Mouse (Mus musculus) hindbrain, embryonic 15.5 days (tissue): Measurements from ENCODE around the gene Ccdc85c. TPM values are rescaled to one million over a fixed set of nuclear protein-coding genes. Genes with fewer than 3 reads are reported as not detected.
A peak's percentile ranks its signal among the peaks of the same experiment; 100 is the strongest.

Source experiments
- ATAC-seq: fragments of 200-750 bp; cut with Nextera tagmentation; 2 replicates; pipeline ENCODE4 v1.8.0; 2017; ENCODE audit warnings: low read depth, moderate number of reproducible peaks, moderate TSS enrichment; ENCODE audit not compliant: low FRiP score
- H3K27ac ChIP-seq: fragments of 300-500 bp; sonication (generic); replicated peaks from 2 replicates; pipeline ENCODE4 v1.5.1; 2015; ENCODE audit warnings: mild to moderate bottlenecking, inconsistent platforms
- H3K27me3 ChIP-seq: fragments of 300-500 bp; sonication (generic); 2 replicates; pipeline ENCODE4 v1.6.1; 2015; ENCODE audit warnings: control low read depth, inconsistent platforms
- H3K36me3 ChIP-seq: fragments of 300-500 bp; sonication (generic); 2 replicates; pipeline ENCODE4 v1.6.1; 2015; ENCODE audit warnings: control low read depth, inconsistent platforms
- H3K4me1 ChIP-seq: fragments of 300-500 bp; sonication (generic); replicated peaks from 2 replicates; pipeline ENCODE4 v1.6.1; 2015; ENCODE audit warnings: control low read depth, inconsistent platforms
- H3K4me2 ChIP-seq: fragments of 300-500 bp; sonication (generic); 2 replicates; pipeline ENCODE4 v1.6.1; 2015; ENCODE audit warnings: moderate library complexity, mild to moderate bottlenecking, inconsistent platforms
- H3K4me3 ChIP-seq: fragments of 300-500 bp; sonication (generic); 2 replicates; pipeline ENCODE4 v1.5.1; 2015; ENCODE audit warnings: mild to moderate bottlenecking, inconsistent platforms
- H3K9ac ChIP-seq: fragments of 300-500 bp; sonication (generic); 2 replicates; pipeline ENCODE4 v1.6.1; 2015; ENCODE audit warnings: inconsistent platforms
- H3K9me3 ChIP-seq: fragments of 300-500 bp; sonication (generic); 2 replicates; pipeline ENCODE4 v1.6.1; 2016; ENCODE audit warnings: control low read depth, inconsistent platforms
- WGBS: fragments of 180-500 bp; shearing (Covaris S2); methylation state at CpG from one replicate; pipeline ENCODE4 v1.1.7; 2015; 5-methylcytosine and 5-hydroxymethylcytosine counted together
- polyA plus RNA-seq: library from polyadenylated mRNA; unstranded; fragments of >200 nt; fragmentation: Nextera tagmentation; extraction: Ambion mirVana; gene quantifications from 2 replicates; pipeline ENCODE4 v1.2.1, GENCODE M21; 2015

Ccdc85c gene
- polyA plus RNA-seq, 1 experiment from 2014 or later, result 13.7 TPM

DNA sequence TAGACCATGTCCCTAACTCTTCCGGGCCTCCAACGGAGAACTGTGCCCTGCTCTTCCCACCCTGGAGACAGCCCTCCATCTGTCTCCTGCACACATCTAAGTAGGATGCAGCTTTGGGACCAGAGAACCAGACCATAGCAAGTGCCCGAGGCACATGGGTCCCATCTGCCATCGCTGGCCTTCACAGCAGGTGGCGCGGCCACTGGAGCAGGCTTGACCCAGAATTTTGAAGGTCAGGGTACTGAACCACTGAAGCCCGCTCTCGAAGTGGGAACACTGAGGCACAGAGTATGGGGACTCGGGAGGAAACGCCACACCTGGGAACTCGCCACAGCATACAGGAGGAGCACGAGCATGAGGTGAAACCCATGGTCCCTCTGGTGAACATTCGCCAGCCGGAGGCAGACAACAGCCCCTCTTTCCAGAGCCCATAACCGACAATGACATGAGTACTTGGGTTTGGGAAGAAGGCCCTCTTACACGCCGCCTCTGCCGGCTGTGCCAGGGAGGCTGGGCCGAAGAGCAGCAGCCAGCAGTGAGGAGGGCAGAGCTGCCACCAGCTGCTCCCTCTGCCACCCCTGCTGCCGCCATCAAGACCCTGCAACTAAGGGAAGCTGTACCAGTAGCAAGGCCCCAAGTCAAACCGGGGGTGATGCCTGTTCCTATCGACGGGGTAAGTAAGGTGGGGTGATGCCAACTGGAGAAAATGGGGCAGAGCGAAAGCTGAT is 15.7 kb downstream of the Ccdc85c start:
- H3K9ac ChIP-seq, result no peak overlapping the region
- no peak overlapping the region for H3K4me2 ChIP-seq
- no peaks in the 10 kb centered on the region for H3K27me3 ChIP-seq
- ATAC-seq, result no peak
- H3K27ac ChIP-seq, result no peak overlapping the region; the same call in 1 of the 2 replicates
- peaks cover 71% of the 10 kb centered on the region for H3K4me1 ChIP-seq
- H3K9me3 ChIP-seq, result no peaks in the 10 kb centered on the region
- H3K4me3 ChIP-seq, result no peak overlapping the region
- 66% methylated on average over 24 of the region's 24 CpGs for WGBS
- H3K36me3 ChIP-seq, result no peaks in the 10 kb centered on the region

DNA sequence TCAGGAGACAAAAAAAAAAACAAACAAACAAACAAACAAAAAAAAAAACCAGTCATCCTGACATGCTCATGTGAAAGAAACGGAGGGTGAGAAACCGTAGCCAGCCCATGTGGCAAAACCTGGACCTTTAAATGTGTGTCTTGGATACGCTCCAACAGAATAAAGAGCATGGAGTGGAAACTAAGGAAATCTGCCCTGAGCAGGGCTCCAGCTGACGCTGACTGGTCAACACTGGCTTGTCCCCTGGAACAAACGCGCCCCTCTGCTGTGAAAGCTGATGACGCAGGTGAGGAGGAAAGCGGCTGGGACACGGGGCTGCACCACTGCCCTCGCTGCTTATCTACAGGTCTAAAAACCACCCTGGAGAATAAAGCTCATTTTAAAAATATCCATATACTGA is 18.5 kb downstream of the Ccdc85c start:
- Histone ChIP-seq H3K4me3 (no peak overlapping the region), H3K4me2 (no peak overlapping the region), H3K27me3 (no peaks in the 10 kb centered on the region), H3K27ac (0 out of 2 replicates have a peak overlapping the region, but pooled peaks have one; percentile 11), H3K9me3 (no peaks in the 10 kb centered on the region), H3K9ac (no peak overlapping the region), H3K36me3 (no peaks in the 10 kb centered on the region), H3K4me1 (peaks cover 78% of the 10 kb centered on the region)
- no peak for ATAC-seq
- 32% methylated on average over 10 of the region's 10 CpGs for WGBS

DNA sequence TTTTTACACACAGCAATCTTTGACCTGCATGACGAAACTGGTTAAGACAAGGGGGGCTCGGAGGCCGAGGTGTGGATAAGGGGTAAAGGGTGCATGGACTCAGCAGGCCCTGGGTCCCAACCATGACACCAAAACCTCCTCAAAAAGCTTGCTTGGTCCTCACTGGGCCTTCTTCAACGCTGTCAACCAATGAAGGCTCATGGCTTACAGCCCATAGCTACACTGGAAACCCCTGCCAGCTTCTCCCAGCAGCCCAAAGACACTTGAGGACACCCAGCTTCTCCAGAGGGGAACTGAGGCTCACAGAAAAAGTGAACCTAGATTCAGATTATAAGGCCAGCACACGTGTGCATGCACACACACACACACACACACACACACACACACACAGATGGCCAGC is 19.3 kb downstream of the Ccdc85c start:
- H3K4me3 ChIP-seq, result no peak overlapping the region
- peaks cover 75% of the 10 kb centered on the region for H3K4me1 ChIP-seq
- no peak for ATAC-seq
- 15% methylated on average over 5 of the region's 5 CpGs for WGBS
- H3K27ac ChIP-seq, result no peak overlapping the region
- H3K4me2 ChIP-seq, result no peak overlapping the region
- H3K9me3 ChIP-seq, result no peaks in the 10 kb centered on the region
- H3K9ac ChIP-seq, result no peak overlapping the region
- no peaks in the 10 kb centered on the region for H3K27me3 ChIP-seq
- no peaks in the 10 kb centered on the region for H3K36me3 ChIP-seq

DNA sequence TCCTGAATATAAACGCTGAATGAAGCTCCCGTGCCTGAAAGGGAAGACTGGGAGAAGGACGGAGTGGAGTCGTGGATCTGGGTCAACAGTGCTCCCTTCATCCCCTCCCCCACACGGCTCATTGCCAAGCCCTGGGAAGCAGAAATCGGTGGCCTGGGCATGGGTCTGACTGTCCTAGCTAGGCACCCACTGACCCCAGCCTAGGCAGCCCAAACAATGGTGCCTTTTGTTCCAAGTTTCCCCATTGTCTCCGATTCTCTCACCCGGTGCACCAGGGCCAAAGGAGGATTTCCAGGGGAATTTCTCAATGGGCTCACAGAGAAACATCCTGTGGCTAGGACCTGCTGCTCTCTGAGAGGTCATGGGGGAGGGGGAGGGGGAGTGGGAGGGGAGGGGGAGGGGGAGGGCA is 19.7 kb downstream of the Ccdc85c start:
- Histone ChIP-seq H3K27me3 (no peaks in the 10 kb centered on the region), H3K4me2 (peak overlapping the region; percentile 21), H3K9ac (no peak overlapping the region), H3K27ac (peak overlapping the region; percentile 71), H3K36me3 (no peaks in the 10 kb centered on the region), H3K9me3 (no peaks in the 10 kb centered on the region), H3K4me3 (no peak overlapping the region), H3K4me1 (peaks cover 72% of the 10 kb centered on the region)
- 8% methylated on average over 8 of the region's 8 CpGs for WGBS
- ATAC-seq, result peak; percentile 42; the same call in 1 of the 2 replicates

DNA sequence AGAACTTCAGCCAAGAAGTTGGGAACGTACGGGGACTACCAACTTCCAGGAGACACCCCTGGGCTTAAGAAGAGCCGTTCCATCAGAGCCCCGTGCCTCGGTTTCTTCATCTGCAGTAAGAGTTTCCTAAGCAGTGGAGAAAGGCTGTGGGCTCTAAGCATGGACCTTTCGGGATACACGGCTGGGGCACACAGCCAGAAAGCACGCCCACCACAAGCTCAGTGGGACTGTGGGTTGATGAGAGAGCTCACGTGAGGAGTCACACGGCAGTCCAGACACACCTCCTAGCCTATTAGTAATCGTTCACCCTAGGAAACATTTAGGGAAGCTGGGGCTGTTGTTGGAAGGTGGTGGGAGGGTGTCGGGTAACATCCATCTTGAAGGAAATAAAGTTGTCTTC is 22.2 kb downstream of the Ccdc85c start:
- H3K4me2 ChIP-seq, result no peak overlapping the region
- no peak overlapping the region for H3K4me3 ChIP-seq
- no peak overlapping the region for H3K9ac ChIP-seq
- no peak for ATAC-seq
- H3K27me3 ChIP-seq, result no peaks in the 10 kb centered on the region
- WGBS, result 60% methylated on average over 12 of the region's 12 CpGs
- H3K4me1 ChIP-seq, result peaks cover 69% of the 10 kb centered on the region
- no peak overlapping the region for H3K27ac ChIP-seq
- no peaks in the 10 kb centered on the region for H3K9me3 ChIP-seq
- no peaks in the 10 kb centered on the region for H3K36me3 ChIP-seq

DNA sequence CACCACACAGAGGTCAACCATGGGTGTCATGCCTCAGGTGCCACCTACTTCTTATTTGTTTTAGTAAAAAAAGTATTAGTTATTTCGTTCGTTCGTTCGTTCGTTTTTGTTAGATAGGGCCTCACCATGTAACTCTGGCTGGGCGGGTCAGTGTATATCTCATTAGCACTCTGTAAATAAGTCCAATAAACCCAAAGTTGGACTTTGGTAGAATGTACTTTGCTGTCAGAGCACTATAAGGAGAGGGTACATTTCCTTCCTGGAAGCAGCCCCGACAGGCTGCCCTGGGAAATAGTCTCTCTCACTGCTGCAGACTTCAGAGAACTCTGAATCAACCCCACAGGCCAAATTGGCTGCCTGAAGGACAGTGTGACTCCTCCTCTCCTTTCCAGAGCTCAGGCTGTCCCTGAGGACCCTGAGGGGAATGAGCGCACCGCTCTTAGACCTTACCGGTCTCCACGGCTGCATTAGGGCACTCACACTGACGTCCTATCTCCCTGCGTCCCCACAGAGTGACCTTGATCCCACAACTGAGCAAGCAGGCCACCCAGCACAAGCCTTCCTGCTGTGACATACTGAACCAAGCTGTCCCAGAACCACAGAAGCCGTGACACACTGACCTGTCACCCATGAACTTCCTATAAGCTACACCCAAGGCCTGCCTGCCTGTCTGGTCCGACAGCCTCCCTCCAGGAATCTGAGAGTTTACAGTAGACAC is 23.2 kb downstream of the Ccdc85c start:
- Histone ChIP-seq H3K27ac (no peak overlapping the region), H3K27me3 (no peaks in the 10 kb centered on the region), H3K9me3 (no peaks in the 10 kb centered on the region), H3K36me3 (no peaks in the 10 kb centered on the region), H3K4me2 (no peak overlapping the region), H3K4me1 (peaks cover 70% of the 10 kb centered on the region), H3K4me3 (no peak overlapping the region), H3K9ac (no peak overlapping the region)
- WGBS, result 72% methylated on average over 15 of the region's 15 CpGs
- no peak for ATAC-seq

DNA sequence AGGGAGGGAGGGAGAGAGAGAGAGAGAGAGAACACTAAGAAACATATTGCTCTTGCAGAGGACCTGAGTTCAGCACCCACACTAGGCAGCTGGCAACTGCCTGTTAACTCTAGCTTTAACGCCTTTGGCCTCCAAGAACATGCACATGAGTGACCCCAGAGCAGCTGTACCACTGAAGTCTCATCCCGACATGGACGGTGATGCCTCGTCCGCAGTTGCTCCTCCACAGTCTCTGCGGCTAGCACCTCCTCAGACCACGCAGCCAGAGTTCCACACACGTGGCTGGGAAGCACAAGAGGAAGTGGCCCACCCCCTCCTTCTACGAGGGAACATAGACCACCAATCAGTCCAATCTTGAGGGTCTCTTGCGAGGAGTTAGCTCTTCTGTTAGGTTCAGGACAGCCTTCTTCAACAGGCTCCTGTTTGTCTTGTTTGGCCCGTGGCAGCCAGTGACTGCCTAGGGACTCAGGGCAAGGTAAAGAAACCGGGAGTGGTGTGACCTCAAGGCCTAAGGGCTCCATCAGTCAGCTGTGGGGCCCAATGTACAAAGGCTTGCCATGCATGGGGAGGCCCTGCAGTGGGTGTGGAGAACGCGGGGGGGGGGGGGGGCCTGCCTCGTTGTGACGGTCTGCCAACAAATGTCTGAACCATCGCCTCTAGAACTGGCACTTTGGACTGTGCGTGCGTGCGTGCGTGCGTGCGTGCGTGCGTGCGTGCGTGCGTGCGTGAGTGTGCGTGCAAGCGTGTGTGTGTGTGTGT is 24.0 kb downstream of the Ccdc85c start:
- Histone ChIP-seq H3K9ac (no peak overlapping the region), H3K4me1 (peaks cover 66% of the 10 kb centered on the region), H3K4me3 (no peak overlapping the region), H3K36me3 (no peaks in the 10 kb centered on the region), H3K4me2 (no peak overlapping the region), H3K9me3 (no peaks in the 10 kb centered on the region), H3K27ac (no peak overlapping the region), H3K27me3 (no peaks in the 10 kb centered on the region)
- WGBS, result 82% methylated on average over 31 of the region's 31 CpGs
- no peak for ATAC-seq

DNA sequence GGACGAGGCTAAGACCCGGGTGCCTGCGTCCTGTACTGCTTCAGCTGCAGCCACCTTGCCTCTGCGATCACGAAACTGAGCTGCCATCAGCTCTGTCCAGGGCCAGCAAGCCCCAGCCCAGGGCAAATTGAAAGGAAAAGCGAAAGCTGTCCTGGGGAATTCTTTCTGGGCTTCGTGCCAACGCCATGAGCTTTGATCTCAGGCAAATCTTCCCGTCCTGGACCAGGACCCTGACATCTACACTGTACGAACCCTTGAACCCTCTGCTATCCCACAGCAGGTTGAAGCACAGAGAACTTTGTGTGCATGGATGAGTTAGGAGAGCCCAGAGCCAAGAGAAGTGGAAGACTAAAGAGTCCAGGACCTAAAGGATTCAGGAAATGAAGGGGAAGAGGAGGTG is 25.7 kb downstream of the Ccdc85c start:
- Histone ChIP-seq H3K27ac (no peak overlapping the region), H3K4me3 (no peak overlapping the region), H3K9me3 (no peaks in the 10 kb centered on the region), H3K4me2 (no peak overlapping the region), H3K4me1 (peaks cover 67% of the 10 kb centered on the region), H3K9ac (no peak overlapping the region), H3K36me3 (no peaks in the 10 kb centered on the region), H3K27me3 (no peaks in the 10 kb centered on the region)
- WGBS, result 52% methylated on average over 10 of the region's 10 CpGs
- ATAC-seq, result no peak

DNA sequence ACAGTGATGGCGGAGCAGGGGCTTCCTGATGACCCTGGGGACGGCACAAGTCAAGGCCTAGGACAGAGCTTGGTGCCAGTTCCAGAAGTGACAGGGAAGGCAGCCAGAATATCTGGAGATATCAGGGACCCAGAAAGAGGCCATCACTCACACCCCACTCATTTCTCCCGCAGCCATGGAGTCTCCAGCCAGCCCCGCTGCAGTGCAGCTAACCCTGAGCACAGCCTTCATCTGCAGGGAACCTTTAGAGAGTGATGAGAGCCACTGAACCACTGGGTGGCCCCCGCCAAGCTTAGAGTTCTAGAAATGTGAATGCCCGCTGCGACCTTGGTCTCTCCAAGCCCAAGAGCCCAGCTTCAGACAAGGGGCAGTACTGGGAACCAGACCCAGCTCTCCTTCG is 26.2 kb downstream of the Ccdc85c start:
- Histone ChIP-seq H3K9me3 (no peaks in the 10 kb centered on the region), H3K4me3 (no peak overlapping the region), H3K4me2 (no peak overlapping the region), H3K36me3 (no peaks in the 10 kb centered on the region), H3K9ac (no peak overlapping the region), H3K4me1 (peaks cover 71% of the 10 kb centered on the region), H3K27me3 (no peaks in the 10 kb centered on the region), H3K27ac (no peak overlapping the region)
- 94% methylated on average over 8 of the region's 8 CpGs for WGBS
- ATAC-seq, result no peak

DNA sequence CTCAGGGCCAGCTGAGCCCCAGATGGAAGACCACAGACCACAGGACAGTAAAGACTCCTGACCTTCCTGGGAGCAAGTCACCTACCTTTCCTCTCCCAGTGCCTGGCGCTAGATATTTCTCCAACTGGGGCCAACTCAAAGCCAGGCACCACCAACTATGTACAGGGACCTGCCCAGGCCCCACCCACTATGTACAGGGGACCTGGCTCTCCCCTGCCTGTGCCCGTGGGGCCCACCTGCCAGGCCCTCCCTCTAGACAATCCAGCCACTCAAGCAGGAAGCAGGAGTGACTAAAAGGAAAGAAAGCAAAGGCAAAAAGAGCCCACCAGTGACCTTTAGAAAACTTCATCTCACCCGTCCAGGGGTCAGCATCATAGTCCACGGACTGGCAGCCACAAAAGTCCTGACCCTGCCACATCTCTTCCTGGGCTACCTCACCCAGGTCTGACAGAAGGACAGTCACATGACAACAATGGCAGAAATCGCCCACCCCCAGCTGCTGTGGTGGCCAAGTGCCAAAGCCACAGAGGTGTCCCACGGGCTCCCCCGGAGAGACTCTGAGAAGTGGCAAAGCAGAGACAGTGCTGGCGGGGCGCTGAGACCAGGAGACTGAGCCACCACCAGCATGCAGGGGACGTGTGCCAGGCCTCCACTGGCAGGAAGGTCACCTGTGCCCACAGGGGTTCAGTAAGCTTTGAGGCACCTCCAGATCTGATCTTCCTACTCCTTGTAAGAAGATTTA is 28.3 kb downstream of the Ccdc85c start:
- no peak overlapping the region for H3K27ac ChIP-seq
- no peak overlapping the region for H3K4me2 ChIP-seq
- peaks cover 70% of the 10 kb centered on the region for H3K4me1 ChIP-seq
- no peak overlapping the region for H3K4me3 ChIP-seq
- no peak for ATAC-seq
- H3K9ac ChIP-seq, result no peak overlapping the region
- no peaks in the 10 kb centered on the region for H3K9me3 ChIP-seq
- H3K36me3 ChIP-seq, result no peaks in the 10 kb centered on the region
- H3K27me3 ChIP-seq, result no peaks in the 10 kb centered on the region
- WGBS, result 63% methylated on average over 10 of the region's 10 CpGs

DNA sequence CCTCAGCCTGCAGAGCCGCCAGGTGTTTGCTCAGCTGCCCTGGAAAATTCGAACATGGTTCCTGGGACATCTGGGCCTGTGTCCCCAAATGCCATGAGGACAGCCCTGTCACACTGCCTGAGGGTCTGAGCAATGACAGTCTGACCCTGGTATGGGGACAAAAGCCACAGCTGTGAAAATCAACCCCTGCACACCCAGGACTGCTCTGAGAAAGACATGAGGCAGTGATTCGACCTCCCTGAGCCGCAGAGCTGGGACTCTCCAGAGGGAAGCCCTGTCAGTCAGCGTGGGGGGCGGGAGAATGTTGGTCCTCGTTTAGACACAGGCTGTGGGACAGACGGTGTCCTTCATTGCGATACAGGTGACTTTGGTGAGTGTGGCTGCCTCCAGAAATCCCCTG is 29.6 kb downstream of the Ccdc85c start:
- no peak overlapping the region; the same call in 1 of the 2 replicates for H3K9ac ChIP-seq
- H3K4me2 ChIP-seq, result no peak overlapping the region
- no peaks in the 10 kb centered on the region for H3K27me3 ChIP-seq
- no peak overlapping the region for H3K27ac ChIP-seq
- H3K9me3 ChIP-seq, result no peaks in the 10 kb centered on the region
- peaks cover 78% of the 10 kb centered on the region for H3K4me1 ChIP-seq
- no peak overlapping the region for H3K4me3 ChIP-seq
- no peak for ATAC-seq
- 35% methylated on average over 9 of the region's 9 CpGs for WGBS
- no peaks in the 10 kb centered on the region for H3K36me3 ChIP-seq
